Mouse (Mus musculus) telencephalon, adult 2 months (tissue): ENCODE data around the gene Olfr373.
"Not testable (repeated sequence)": the region's sequence is repeated elsewhere in the genome, so short reads cannot be mapped to it uniquely, and the experiment has no call there.

Experiments
- DNase-seq: peaks from one replicate; pipeline ENCODE4 v3.0.0-alpha.2; 2011; ENCODE audit warnings: low read depth, low spot score

The Olfr373 gene

GRCm38 (mm10) chr8:72082877-72083276 lies at the start of gene Olfr373:
Gene Olfr373, plus strand, starts transcription at chr8:72083177.
- DNase-seq, result not testable (repeated sequence)

DNA sequence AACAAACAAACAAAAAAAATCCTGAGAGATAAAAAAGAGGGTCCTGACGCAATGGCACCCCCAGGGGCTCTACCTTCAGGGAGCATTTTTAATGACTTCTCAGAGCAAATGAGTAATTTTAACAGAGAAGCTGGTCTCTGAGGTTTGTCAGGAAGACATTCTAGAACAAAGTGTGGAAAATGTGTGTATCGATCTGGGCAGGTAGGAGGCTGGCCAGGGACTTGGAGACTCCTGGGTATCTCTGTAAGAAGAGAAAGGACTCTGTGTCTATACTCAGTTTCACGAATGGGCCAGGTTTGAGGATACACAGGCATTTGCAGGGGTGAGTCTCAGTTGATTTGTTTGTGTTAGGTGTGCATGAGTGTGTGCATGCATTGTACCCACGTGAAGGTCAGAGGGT lies 42.1 kb upstream of the Olfr373 start, which contains the start of gene Olfr372:
TSS of gene Olfr372 (plus strand) at position 301 of the 400 bp plus-strand sequence.
- DNase-seq, result not testable (repeated sequence)

DNA sequence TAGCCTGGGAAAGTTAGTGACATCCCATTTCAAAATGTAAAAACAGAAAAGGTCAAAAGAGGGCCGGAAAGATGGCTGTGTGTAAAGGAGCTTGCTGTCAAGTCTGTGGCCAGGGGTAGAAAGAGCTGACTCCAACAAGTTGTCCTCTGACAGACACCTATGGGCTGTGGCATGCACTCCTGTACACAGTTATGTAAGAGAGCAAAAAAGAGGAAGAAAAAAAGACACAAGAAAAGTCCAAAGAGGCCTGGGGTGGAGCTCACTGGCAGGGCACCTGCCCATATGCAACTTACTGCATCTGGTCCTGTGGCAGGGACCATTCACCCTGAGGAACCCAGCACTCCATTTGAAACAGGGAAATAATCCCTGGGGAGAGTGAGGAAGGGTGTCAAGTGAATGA lies 40.5 kb upstream of the Olfr373 start:
- no peak for DNase-seq

GRCm38 (mm10) chr8:72054633-72055032 lies 28.3 kb upstream of the Olfr373 start:
- DNase-seq, result not testable (repeated sequence)

DNA sequence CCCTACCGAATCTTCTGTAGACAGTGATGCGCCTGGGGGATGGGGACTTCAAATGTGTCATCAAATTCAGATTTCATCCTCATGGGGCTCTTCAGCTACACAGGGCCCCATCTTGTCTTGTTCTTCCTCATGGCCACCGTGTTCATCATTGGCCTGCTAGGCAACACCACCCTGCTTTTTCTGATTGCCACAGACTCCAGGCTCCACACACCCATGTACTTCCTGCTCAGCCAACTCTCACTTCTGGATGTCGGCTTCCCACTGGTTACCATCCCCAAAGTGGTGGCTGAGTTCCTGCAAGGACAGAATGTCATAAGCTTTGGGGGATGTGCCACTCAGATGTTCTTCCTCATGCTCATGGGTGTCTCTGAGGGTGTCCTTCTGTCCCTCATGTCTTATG lies 25.3 kb upstream of the Olfr373 start:
- DNase-seq, result not testable (repeated sequence)

DNA sequence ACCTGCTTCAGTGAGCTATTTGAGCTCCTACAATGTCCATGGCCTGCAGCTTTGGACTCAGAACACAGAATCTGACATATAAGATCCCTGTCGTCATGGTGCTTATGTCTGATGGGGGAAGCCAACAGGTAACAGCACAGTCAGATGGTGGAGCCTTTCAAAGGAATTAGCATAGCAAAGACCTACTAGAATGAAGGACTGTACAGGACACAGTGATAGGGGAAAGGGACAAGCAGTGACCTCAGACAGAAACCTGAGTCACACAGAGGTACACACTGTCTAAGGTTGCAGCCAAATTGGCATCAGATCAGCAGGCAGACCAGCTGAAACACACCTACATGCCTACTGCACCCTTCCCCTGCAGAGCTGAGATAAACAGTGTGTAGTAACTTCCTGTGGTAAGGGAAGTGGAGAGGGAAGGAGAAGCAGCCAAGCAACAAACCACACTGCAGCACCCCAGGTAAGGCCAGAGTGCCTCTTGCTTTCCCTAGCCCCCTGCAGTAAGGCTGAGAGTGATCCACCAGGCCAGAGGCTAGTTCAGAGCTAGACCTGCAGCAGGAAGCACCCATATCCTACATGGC lies 16.1 kb upstream of the Olfr373 start:
- DNase-seq, result not testable (repeated sequence)

- DNase-seq, result no peak
Measured at GRCm38 (mm10) chr8:72084744-72085143, 1.8 kb downstream of the Olfr373 start.

- not testable (repeated sequence) for DNase-seq
Measured at GRCm38 (mm10) chr8:72087611-72088010, 4.6 kb downstream of the Olfr373 start.

DNA sequence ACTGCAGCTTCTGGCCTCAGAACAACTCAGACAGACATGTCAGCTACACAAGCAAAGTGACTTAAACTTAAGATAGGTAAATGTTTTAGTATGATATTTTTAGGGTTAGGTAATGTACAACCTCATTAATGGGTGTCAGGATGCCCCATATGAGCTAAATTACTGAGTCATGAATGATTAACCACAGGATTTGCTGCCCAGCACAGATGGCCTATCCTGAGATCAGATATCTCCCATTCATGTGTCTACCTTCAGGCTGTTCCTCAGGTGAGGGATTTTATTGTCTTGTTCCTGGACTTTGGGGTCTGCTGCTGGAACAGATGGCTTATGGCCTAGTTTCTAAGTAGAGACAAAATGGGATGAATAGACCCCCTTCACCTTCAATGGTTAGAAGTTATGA lies 13.7 kb downstream of the Olfr373 start:
- not testable (repeated sequence) for DNase-seq

DNA sequence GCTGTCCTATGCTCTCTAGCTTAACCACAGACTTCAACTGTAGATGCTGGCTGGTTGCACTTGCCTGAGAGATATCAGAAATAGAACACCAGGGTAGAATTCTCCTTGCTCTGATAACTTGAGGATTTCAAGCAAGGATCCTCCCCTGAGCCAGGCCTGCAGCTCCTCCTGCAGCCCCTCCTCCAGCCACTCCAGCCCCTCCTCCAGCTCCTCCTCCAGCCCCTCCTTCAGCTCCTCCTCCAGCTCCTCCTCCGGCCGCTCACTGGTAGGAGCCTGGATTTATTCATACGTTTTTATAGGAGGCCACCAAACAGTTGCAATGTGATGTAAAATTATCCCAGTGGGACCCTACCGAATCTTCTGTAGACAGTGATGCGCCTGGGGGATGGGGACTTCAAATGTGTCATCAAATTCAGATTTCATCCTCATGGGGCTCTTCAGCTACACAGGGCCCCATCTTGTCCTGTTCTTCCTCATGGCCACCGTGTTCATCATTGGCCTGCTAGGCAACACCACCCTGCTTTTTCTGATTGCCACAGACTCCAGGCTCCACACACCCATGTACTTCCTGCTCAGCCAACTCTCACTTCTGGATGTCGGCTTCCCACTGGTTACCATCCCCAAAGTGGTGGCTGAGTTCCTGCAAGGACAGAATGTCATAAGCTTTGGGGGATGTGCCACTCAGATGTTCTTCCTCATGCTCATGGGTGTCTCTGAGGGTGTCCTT lies 16.6 kb downstream of the Olfr373 start:
- not testable (repeated sequence) for DNase-seq

GRCm38 (mm10) chr8:72105165-72105564 lies 22.2 kb downstream of the Olfr373 start:
- DNase-seq, result no peak

DNA sequence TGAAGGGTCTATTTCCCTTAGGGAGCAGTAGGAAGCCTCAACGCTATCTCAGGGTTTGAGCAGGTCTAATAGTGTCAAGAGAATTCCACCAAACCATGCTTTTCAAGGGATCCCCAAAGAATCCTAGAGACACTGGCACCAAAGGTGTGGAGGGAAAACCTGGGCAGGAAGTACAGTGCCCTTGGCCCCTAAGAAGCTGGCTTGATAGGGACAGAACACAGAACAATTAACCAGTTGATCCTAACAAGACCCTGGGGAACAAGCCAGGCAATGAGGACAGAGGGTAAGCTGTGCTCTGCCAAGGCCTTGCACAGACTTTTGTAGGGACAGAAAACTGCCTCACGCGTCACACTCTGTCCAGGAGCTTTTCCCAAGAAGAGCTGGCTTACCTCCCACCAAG lies 23.8 kb downstream of the Olfr373 start, which contains the start of gene Olfr374:
TSS of gene Olfr374 (plus strand) at position 301 of the 400 bp plus-strand sequence.
- no peak for DNase-seq

DNA sequence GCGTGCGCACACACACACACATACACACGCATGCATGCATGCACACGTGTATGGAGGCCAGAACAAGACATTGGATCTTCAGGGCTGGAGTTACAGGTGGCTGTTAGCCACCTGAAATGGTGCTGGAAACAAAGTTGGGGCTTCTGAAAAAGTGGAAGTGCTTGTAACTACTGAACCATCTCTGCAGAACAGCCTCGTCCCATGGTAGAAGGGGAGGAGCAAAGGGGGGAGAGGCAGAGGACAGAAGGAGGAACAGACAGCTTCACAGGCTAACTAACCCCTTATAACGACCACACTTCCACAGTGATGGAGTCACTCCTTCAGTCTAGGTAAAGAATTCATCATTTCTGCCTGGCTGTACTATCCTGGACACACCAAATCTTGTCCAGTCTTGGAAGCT lies 27.9 kb downstream of the Olfr373 start:
- DNase-seq, result no peak

GRCm38 (mm10) chr8:72112486-72112885 lies 29.5 kb downstream of the Olfr373 start:
- DNase-seq, result no peak

GRCm38 (mm10) chr8:72115202-72115601 lies 32.2 kb downstream of the Olfr373 start:
- no peak for DNase-seq

- DNase-seq, result no peak
Measured at GRCm38 (mm10) chr8:72118616-72119015, 35.6 kb downstream of the Olfr373 start.

DNA sequence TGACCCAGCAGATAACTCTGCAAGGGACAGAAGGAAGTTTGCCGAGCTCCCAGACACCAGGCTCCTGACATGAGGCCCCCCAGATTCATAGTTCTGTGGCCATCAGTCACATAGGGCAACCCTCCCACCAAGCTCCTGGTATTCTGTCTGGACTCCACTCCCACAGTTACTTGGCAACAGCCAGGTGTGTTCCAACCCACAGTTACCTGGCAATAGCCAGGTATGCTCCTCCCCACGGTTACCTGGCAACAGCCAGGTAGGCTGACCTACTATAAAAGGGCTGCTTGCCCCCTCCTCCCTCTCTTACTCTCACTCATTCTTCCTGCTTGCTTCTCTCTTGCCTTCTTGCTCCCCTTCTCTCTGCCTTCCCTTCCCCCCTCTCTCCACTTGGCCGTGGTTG lies 38.5 kb downstream of the Olfr373 start:
- not testable (repeated sequence) for DNase-seq

DNA sequence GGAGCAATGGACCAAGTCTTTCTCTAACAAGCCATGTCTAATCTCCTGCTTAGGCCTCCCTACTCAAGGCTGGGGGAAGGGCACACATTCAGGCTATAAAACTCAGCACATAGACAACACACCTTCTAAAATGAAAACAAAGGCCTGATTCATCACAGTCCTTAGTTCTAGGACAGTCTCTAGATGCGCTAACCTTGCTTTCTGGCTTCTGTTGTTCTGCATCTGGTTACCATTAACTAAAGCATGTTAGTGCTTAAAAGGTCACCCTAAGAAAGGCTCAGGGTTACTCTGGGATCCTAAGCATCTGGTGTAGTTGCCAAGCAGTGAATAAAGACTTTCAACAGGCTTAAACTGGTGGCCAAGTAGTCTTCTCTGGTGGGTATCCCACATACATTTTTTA lies 39.0 kb downstream of the Olfr373 start:
- DNase-seq, result no peak

- no peak for DNase-seq
Measured at GRCm38 (mm10) chr8:72127834-72128233, 44.9 kb downstream of the Olfr373 start.

- DNase-seq, result no peak
Measured at GRCm38 (mm10) chr8:72131251-72131650, 48.3 kb downstream of the Olfr373 start.

DNA sequence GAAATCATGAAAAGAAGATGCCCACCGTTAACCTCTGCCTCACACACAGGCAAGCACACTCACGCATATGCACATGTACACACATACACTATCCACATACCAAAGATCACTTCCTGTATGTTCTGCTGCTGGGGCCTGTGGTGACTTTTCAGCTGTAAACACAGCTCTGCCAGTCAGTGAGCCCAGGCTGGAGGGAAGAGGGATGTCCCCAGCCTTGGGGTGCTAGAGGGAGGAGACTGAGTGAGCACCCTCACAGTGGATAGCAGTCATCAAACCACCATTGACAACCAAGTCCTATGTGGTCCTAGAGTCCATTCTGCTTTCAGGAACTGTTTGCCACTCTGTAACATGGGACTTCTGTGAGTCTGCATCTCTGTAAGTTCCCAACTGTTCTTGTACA lies 48.9 kb downstream of the Olfr373 start:
- DNase-seq, result no peak

- no peak for DNase-seq
Measured at GRCm38 (mm10) chr8:72132417-72132816, 49.4 kb downstream of the Olfr373 start.

DNA sequence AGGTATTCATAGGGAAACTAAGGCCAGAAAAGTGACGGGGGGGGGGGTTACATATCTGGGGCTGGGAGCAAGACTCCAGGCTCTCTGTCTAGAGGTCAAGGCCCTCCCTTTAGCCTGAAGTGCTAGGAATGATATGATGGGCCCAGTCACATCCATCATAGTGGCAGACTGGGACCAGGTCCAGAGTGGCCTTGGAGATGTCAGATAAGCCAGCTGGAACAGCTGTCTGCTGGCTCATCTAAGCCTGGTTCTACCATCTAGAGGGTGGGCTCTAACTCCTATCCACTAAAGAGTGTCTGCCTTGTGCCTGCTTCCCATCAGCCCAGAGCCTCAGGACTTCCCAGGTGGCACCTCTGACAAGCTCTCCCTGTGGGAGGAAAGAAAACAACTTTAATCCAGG lies 49.9 kb downstream of the Olfr373 start:
- DNase-seq, result no peak
